Mouse (Mus musculus): ENCODE data around the gene Ddb1.

DNA sequence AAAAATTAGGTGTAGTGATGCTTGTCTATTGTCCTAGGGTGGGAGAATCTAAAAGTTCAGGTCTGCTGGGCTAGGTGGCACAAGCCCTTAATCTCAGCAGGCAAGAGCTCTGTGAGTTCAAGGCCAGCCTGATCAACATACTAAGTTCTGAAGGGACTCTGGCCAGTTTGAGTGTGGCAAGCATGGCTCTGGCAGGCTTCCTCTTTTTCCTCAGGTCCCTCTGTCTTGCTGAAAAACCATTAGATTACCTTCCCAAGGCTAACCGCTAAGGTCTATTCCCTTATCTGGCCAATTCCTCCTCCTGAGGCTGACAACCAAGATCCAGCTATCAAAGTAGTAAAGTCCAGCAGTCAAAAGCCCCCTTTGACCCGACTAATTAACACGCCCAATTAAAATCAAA lies 57.5 kb downstream of the Ddb1 start:
- TF ChIP-seq CTCF (conservative IDR thresholded peaks at IDR 0.05; ENCODE audit: insufficient read depth, insufficient read length, low read depth, low read length) (no peak), POLR2A (IDR thresholded peaks at IDR 0.05; ENCODE audit: low read depth, low read length) (no peak)
